Mouse (Mus musculus) embryonic facial prominence, embryonic 14.5 days (tissue): ENCODE results near the gene Glb1. TPM values are rescaled to one million over a fixed set of nuclear protein-coding genes. Genes with fewer than 3 reads are reported as not detected.

Experiments
- ATAC-seq: fragments of 200-750 bp; cut with Nextera tagmentation; 2 replicates; pipeline ENCODE4 v1.8.0; 2017; ENCODE audit warnings: low read depth, moderate number of reproducible peaks, moderate TSS enrichment
- DNase-seq: peaks from one replicate; pipeline ENCODE4 v3.0.0-alpha.2; 2015; ENCODE audit warnings: low spot score
- H3K27ac ChIP-seq: fragments of 300-500 bp; sonication (generic); replicated peaks from 2 replicates; pipeline ENCODE4 v1.5.1; 2014; ENCODE audit warnings: low read depth, mild to moderate bottlenecking, low read length, moderate library complexity
- H3K27me3 ChIP-seq: fragments of 300-500 bp; sonication (generic); replicated peaks from 2 replicates; pipeline ENCODE4 v1.6.1; 2014; ENCODE audit warnings: low read length; ENCODE audit not compliant: control insufficient read depth, insufficient read depth
- H3K36me3 ChIP-seq: fragments of 300-500 bp; sonication (generic); 2 replicates; pipeline ENCODE4 v1.6.1; 2014; ENCODE audit warnings: low read length, mixed read lengths; ENCODE audit not compliant: control insufficient read depth, insufficient read depth
- H3K4me1 ChIP-seq: fragments of 300-500 bp; sonication (generic); 2 replicates; pipeline ENCODE4 v1.6.1; 2014; ENCODE audit warnings: antibody characterized with exemption, low read length; ENCODE audit not compliant: control insufficient read depth, insufficient read depth
- H3K4me2 ChIP-seq: fragments of 300-500 bp; sonication (generic); 2 replicates; pipeline ENCODE4 v1.6.1; 2014; ENCODE audit warnings: low read depth, mild to moderate bottlenecking, low read length, moderate library complexity, mixed read lengths
- H3K4me3 ChIP-seq: fragments of 300-500 bp; sonication (generic); 2 replicates; pipeline ENCODE4 v1.5.1; 2014; ENCODE audit warnings: low read depth, mild to moderate bottlenecking, low read length
- H3K9ac ChIP-seq: fragments of 300-500 bp; sonication (generic); 2 replicates; pipeline ENCODE4 v1.6.1; 2014; ENCODE audit warnings: low read depth, mild to moderate bottlenecking, low read length, moderate library complexity, mixed read lengths
- H3K9me3 ChIP-seq: fragments of 300-500 bp; sonication (generic); 2 replicates; pipeline ENCODE4 v1.6.1; 2016; ENCODE audit warnings: low read length; ENCODE audit not compliant: control insufficient read depth
- WGBS: fragments of 180-500 bp; shearing (Covaris S2); extraction: QIAGEN DNeasy Blood & Tissue Kit; methylation state at CpG from one replicate; pipeline ENCODE4 v1.1.7; 2014; 5-methylcytosine and 5-hydroxymethylcytosine counted together
- polyA plus RNA-seq: library from polyadenylated mRNA; unstranded; fragments of >200 nt; fragmentation: Nextera tagmentation; extraction: Ambion mirVana; gene quantifications from 2 replicates; pipeline ENCODE4 v1.2.1, GENCODE M21; 2014

Glb1 gene
- polyA plus RNA-seq, 1 experiment from 2014 or later = 42.5 TPM

DNA sequence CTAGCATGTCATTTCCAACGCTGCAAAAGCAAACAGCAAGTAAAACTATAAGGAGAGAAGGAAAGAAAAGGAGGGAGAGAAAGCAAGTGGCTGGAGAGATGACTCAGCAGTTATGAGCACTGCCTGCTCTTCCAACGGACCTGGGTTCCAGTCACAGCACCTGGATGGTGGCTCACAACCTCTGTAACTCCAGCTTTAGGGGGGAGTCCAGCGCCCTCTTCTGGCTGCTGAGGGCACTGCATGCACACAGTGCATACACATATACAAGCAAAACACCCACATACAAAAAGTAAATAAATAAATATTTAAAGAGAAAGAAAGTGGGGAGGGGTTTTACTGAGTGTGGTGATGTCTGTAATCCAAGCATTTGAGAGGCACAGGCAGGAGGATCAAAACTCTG is 20.2 kb downstream of the Glb1 start:
- H3K4me3 ChIP-seq = no peak overlapping the region
- H3K36me3 ChIP-seq = peaks cover 21% of the 10 kb centered on the region
- no peak overlapping the region for H3K4me2 ChIP-seq
- H3K27me3 ChIP-seq = no peaks in the 10 kb centered on the region
- no peak for DNase-seq
- no peak overlapping the region for H3K27ac ChIP-seq
- no peak overlapping the region for H3K9ac ChIP-seq
- peaks cover 7% of the 10 kb centered on the region; the same call in 1 of the 2 replicates for H3K9me3 ChIP-seq
- no peak for ATAC-seq
- no peaks in the 10 kb centered on the region for H3K4me1 ChIP-seq
- WGBS = 66% methylated on average over 3 of the region's 3 CpGs

DNA sequence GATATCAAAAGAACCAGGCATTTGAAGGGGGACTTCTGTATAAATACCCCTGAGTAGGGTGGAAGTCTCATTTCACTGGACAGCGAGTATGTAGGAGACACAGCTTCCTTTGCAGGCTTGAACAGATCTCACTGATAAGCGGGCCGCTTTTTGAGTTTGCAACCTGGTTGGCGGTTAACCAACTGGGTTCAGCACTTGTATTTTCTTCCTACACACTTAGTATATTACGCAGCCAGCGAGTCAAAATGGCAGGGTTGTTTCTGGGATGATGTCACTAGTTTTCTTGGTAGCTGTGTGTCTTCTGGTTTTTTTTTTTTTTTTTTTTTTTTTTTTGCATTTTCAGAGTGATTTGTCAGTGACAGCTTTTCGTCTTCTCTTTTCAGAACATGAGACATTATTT is 20.9 kb downstream of the Glb1 start:
- no peak overlapping the region for H3K27ac ChIP-seq
- H3K9ac ChIP-seq = no peak overlapping the region
- H3K4me3 ChIP-seq = no peak overlapping the region
- H3K9me3 ChIP-seq = peaks cover 7% of the 10 kb centered on the region; the same call in 1 of the 2 replicates
- H3K27me3 ChIP-seq = no peaks in the 10 kb centered on the region
- ATAC-seq = no peak
- H3K36me3 ChIP-seq = peaks cover 23% of the 10 kb centered on the region
- WGBS = 92% methylated on average over 7 of the region's 7 CpGs
- no peak for DNase-seq
- H3K4me1 ChIP-seq = no peaks in the 10 kb centered on the region
- H3K4me2 ChIP-seq = no peak overlapping the region

DNA sequence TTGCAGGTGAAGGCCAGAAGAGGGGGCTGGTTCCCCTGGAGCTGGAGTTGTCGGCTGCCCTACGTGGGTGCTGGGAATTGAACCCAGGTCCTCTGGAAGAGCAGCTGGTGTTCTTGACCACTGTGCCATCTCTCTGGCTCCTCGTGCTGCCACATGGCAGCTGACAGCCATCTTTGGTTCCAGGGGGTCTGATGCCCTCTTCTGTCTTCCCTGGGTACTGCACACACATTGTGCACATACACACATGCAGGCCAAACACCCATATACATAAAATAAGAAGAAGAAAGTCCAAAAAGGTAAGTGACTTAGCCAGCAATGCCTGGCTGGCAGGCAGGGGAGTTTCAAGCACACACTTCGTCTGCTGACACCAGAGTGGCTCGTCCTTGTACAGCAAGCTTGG is 24.7 kb downstream of the Glb1 start:
- no peaks in the 10 kb centered on the region for H3K27me3 ChIP-seq
- no peak overlapping the region for H3K4me2 ChIP-seq
- H3K9ac ChIP-seq = no peak overlapping the region
- H3K36me3 ChIP-seq = peaks cover 22% of the 10 kb centered on the region
- H3K9me3 ChIP-seq = peaks cover 7% of the 10 kb centered on the region; the same call in 1 of the 2 replicates
- no peak for ATAC-seq
- no peak for DNase-seq
- WGBS = 98% methylated on average over 5 of the region's 5 CpGs
- no peak overlapping the region for H3K27ac ChIP-seq
- no peak overlapping the region for H3K4me3 ChIP-seq
- no peaks in the 10 kb centered on the region for H3K4me1 ChIP-seq

DNA sequence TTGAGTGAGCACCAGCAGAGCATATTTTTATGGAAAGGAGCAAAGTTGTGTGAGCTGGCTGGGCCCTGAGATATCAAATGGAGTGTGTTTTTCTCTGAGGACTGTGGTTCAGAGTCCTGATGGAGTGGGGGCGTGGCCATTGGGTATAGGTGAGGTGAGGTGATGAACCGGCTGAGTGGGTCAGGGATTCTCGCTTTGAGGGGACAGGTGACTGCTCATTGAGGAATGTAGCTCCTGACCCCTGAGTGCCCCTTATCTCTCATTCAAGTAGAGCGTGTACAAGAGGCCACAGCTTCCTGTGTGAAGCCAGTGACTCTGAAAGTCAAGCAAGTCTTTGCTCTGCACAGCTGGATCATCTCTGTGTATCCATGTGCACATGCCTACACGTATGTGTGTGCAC is 25.3 kb downstream of the Glb1 start:
- Histone ChIP-seq H3K9me3 (peaks cover 7% of the 10 kb centered on the region; the same call in 1 of the 2 replicates), H3K27me3 (no peaks in the 10 kb centered on the region), H3K36me3 (peaks cover 27% of the 10 kb centered on the region), H3K27ac (no peak overlapping the region), H3K4me1 (no peaks in the 10 kb centered on the region), H3K4me2 (no peak overlapping the region), H3K9ac (no peak overlapping the region), H3K4me3 (no peak overlapping the region)
- no peak for DNase-seq
- WGBS = 90% methylated on average over 5 of the region's 5 CpGs
- no peak for ATAC-seq

DNA sequence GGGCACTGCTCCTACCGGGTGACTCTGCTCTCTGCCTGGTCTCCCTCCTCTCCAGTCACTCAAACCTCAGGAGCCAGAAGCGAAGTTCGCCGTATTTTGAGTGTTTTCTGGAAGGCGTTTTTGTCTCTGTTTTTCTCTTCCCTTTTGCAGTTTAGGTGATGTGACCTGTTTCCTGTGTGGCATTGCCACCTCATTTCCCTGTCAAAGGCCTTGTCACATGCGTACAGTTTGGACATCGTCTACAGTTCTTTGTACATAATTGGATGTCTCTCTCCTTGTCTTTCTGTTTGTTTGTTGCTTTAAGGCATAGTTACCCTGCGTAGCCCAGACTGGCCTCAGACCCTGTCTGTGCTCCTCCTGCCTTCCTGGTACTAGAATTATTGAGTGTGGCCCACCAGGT is 26.5 kb downstream of the Glb1 start:
- ATAC-seq (no peak), DNase-seq (no peak)
- Histone ChIP-seq H3K27ac (no peak overlapping the region), H3K4me3 (no peak overlapping the region), H3K36me3 (peaks cover 31% of the 10 kb centered on the region), H3K27me3 (no peaks in the 10 kb centered on the region), H3K9ac (no peak overlapping the region), H3K4me2 (no peak overlapping the region), H3K9me3 (peaks cover 7% of the 10 kb centered on the region; the same call in 1 of the 2 replicates), H3K4me1 (no peaks in the 10 kb centered on the region)
- 80% methylated on average over 8 of the region's 8 CpGs for WGBS

DNA sequence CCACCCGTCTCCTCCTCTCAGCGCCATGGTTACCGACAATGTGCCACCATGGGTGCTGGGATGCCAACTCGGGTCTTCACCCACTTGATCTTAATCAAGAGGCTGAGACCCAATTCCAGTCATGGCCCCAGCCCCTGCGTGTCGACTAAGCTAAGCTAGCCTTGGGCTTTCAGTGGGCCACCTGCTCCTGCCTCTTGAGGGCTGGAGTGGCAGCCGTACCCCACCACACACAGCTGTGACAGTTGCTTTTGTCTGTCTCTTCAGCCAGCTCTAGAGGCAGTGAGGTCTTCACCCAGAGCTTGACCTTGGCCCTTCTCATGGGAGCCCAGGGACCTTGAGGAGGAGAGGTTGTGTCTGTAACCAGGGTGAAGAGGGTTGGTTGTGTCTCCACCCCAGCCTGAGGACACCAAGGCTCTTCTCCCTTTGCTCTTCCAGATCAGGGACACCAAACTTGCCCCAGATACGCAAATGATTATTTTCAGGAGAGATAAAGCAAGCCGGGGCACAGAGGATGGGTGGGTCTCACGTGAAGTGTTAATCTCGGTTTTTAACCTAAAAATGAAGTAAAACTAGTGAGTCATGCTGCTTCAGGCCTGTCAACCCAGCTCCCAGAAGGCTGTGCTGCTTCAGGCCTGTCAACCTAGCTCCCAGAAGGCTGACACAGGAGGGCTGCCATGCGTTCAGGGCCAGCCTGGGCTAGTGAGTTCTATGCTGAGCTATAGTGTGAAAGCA is 27.4 kb downstream of the Glb1 start:
- H3K36me3 ChIP-seq = peaks cover 29% of the 10 kb centered on the region
- 85% methylated on average over 12 of the region's 12 CpGs for WGBS

DNA sequence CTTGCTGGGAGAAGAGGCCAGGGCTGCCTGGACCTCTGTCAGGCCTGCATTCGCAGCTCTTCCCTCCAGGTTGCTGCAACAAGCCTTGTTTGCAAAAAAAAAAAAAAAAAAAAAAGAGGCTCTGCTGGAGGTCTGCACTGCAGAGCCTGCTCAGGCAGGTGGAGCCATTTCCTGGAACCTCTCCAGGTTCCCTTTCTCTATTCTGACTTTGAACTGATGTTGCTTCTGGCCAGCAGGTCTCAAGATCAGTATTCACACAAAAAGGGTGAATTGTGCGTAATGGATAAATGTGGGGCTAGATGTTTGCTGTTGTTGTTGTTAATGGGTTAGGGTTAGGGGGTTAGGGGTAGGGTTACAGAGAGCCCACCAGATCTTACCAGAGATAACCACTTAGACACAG is 34.8 kb downstream of the Glb1 start:
- no peaks in the 10 kb centered on the region for H3K4me1 ChIP-seq
- WGBS = 67% methylated on average over 2 of the region's 2 CpGs
- DNase-seq (no peak), ATAC-seq (no peak)
- no peak overlapping the region for H3K4me3 ChIP-seq
- no peak overlapping the region for H3K4me2 ChIP-seq
- peaks cover 25% of the 10 kb centered on the region; the same call in 1 of the 2 replicates for H3K36me3 ChIP-seq
- H3K27me3 ChIP-seq = no peaks in the 10 kb centered on the region
- 0 out of 2 replicates have a peak, but pooled peaks cover 4% of the 10 kb centered on the region for H3K9me3 ChIP-seq
- H3K9ac ChIP-seq = no peak overlapping the region
- H3K27ac ChIP-seq = no peak overlapping the region

More for the DNA sequence above, 27.4 kb downstream of the Glb1 start:
- Histone ChIP-seq H3K4me1 (no peaks in the 10 kb centered on the region), H3K4me2 (no peak overlapping the region), H3K4me3 (no peak overlapping the region), H3K27me3 (no peaks in the 10 kb centered on the region), H3K9me3 (peaks cover 7% of the 10 kb centered on the region; the same call in 1 of the 2 replicates), H3K9ac (no peak overlapping the region), H3K27ac (no peak overlapping the region)
- no peak for DNase-seq
- ATAC-seq = no peak

DNA sequence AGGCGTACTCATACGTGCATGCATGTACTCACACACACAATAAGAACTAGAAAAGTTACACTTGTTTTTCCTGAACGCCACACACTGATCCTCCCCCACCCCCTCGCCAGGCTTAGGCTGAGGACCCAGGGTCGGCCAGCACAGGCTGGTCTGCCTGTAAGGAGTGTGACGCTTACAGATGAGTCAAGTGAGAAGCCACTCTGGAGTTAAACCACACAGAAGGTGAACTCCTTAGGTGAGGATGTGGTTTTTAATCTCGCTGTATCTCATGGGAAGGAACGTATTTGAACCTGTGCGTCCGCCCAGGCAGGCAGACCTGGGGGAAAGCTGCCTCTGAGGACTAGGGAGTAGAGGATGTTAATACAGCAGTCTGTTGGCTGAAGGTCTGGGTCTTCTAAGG is 39.7 kb downstream of the Glb1 start:
- H3K36me3 ChIP-seq = peaks cover 25% of the 10 kb centered on the region; the same call in 1 of the 2 replicates
- H3K27me3 ChIP-seq = no peaks in the 10 kb centered on the region
- H3K9me3 ChIP-seq = 0 out of 2 replicates have a peak, but pooled peaks cover 4% of the 10 kb centered on the region
- no peak overlapping the region for H3K27ac ChIP-seq
- H3K4me2 ChIP-seq = no peak overlapping the region
- ATAC-seq = no peak
- no peaks in the 10 kb centered on the region for H3K4me1 ChIP-seq
- no peak overlapping the region for H3K4me3 ChIP-seq
- WGBS = 81% methylated on average over 10 of the region's 10 CpGs
- no peak overlapping the region for H3K9ac ChIP-seq
- no peak for DNase-seq

DNA sequence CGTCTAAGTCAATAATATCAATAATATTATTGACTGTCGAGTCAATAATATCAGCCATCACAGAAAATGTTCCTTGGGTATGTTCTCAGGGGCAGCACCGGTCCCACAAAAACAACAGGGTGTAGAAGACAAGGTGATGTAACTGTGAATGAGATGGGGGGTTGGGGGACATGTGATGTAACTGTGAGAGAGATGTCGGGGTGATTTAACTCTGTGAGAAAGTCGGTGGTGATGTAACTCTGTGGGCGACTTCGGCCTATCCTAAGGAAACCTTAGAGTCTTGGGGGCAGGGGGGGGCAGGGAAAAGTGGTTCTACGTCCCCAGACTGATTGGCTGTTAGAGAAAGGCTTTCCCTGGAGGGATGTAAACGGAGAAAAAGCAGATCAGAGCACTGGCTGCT is 41.3 kb downstream of the Glb1 start:
- DNase-seq = no peak
- 89% methylated on average over 9 of the region's 9 CpGs for WGBS
- H3K36me3 ChIP-seq = peaks cover 22% of the 10 kb centered on the region; the same call in 1 of the 2 replicates
- no peak overlapping the region for H3K4me2 ChIP-seq
- H3K4me1 ChIP-seq = no peaks in the 10 kb centered on the region
- H3K9ac ChIP-seq = no peak overlapping the region
- H3K27me3 ChIP-seq = no peaks in the 10 kb centered on the region
- no peak overlapping the region for H3K4me3 ChIP-seq
- no peaks in the 10 kb centered on the region for H3K9me3 ChIP-seq
- no peak for ATAC-seq
- no peak overlapping the region for H3K27ac ChIP-seq
